Mouse (Mus musculus): ENCODE results near the gene Slc28a1.

Slc28a1 gene

GRCm38 (mm10) chr7:81114555-81114954 is at the start of gene Slc28a1:
TSS of gene Slc28a1 (plus strand) at chr7:81114799.
- DNase-seq = no peak

DNA sequence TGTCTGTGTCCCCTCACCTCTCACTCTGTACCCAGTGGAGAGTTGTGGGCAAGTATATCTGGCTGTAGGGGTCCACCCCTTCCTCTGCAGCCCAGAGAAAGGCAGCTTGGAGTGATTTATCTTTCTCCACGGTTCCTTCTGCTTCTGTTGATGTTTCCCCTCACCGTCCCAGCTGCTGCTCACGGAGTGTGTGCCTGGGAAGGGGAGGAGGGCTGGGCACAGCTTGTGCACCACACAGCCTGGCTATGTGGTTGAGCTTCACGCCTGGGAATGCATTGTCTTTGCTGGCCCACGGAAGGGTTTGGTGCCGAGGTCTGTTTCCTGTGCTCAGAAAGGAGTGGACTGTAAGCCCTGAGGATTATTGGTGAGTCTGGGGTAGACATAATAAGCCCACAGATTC is 47.9 kb upstream of the Slc28a1 start:
- no peak for DNase-seq

- peak; percentile 44 to 52 for DNase-seq
These were observed 42.1 kb upstream of the Slc28a1 start for GRCm38 (mm10) chr7:81072463-81072862.

DNA sequence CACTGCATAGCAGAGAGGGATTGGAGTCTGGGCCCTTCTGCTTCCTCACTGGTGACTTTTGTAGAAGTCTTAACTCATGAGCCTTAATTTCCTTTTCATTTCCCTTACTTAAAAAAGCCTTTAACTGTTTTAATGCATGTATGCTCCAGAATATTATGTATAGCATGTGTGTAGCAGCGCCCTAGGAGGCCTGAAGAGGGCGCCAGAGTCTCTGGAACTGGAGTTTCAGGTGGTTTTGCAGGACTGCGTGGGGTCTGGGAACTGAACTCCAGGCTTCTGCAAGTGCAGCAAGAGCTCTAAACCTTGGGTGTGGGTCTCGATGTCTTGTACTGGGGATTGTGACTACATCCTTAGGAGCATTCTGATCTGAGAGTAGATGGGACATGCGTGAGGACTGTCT is 41.3 kb upstream of the Slc28a1 start:
- no peak for DNase-seq

- peak in 1 of 2 experiments; percentile 30 for DNase-seq
These were observed 40.1 kb upstream of the Slc28a1 start for GRCm38 (mm10) chr7:81074546-81074945.

- peak; percentile 43 to 68 for DNase-seq
These were observed 39.3 kb upstream of the Slc28a1 start for GRCm38 (mm10) chr7:81075299-81075698.

DNA sequence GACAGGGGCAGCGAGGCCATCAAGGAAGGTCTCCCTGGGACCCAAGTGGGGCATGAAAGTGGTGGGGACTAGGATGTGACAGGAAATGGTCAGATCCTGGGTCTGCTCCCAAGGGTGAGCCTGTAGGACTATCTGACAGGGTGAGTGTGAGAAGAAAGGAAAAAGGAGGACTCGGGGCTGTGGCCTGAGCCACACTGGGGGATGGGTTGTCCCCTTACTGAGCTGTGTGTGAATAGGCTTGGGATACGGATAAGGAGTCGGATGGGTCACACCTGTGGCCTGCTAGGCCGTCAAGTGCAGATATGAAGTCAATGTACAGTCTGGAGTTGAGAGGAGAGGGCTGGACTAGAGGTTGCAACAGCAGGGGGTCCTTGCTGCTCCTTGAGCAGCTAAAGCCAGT is 38.9 kb upstream of the Slc28a1 start:
- DNase-seq = no peak

GRCm38 (mm10) chr7:81077009-81077408 is 37.6 kb upstream of the Slc28a1 start:
- no peak for DNase-seq

DNA sequence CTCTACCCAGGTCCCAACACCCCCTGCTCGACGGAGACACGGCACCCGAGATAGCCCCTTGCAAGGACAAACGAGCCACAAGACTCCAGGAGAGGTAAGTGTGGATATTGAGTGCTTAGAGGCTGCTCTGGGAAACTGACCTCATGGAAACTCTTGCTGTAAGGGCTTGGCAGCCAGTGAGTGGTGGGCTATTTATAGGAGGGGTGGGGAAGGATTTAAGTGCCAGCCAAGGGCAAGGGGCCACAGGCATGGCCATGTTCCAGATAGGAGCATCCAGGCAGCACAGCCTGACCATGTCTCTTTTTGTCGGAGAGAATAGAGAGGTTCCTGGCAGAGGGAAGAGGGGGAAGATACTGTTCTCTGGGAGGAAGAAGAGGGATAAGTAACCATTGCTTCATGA is 35.9 kb upstream of the Slc28a1 start:
- DNase-seq = no peak

- DNase-seq = no peak
These were observed 21.1 kb upstream of the Slc28a1 start for GRCm38 (mm10) chr7:81093420-81093965.

DNA sequence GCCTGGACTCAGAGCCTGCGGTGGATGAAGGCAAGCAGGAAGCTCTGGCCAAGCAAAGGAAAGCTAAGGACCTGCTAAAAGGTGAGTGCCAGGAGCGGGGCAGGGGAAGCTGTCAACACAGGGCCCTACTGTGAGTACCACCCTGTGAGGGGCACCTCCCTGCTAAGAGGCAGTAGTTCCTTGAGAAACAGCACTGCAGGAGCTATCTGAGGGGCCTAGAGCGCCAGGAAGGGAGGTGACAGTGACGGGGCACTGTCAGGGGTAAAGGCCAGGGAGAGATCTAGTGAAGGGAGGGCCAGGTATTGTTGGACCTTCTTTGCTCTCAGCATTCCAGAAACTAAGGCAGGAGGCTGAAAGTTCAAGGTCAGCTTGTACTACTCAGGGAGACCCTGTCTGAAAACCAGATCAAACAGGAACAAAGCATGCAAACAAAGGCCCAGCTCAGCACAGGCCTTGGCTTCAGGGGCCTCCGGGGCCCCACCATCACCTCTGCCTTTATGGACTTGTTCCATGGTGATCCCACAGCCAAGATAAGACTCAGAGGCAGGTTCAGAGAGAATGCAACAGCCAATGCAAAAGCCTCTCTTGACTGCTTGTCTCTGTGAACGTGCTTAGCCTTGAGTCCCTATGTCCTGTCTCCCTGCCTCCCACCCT is 20.4 kb upstream of the Slc28a1 start:
- no peak for DNase-seq

DNA sequence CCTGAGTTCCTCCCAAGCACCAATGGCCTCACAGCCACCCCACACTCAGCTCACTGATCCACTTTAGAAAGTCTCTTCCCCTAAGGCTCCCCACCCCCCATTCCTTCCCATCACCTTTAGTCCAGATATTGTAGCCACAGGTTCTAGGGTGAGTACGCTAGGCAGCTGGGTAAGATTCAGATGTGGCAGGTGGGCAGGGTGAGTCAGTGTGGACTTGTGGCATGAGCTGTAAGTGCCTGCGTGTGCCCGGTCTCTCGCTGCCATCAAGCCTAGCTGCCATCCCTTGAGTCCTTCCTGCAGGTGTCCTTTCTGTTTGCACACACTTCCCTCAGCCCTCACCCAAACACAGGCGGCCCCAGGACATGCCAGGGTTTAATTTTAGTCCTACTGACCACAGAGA is 14.3 kb upstream of the Slc28a1 start:
- no peak for DNase-seq

DNA sequence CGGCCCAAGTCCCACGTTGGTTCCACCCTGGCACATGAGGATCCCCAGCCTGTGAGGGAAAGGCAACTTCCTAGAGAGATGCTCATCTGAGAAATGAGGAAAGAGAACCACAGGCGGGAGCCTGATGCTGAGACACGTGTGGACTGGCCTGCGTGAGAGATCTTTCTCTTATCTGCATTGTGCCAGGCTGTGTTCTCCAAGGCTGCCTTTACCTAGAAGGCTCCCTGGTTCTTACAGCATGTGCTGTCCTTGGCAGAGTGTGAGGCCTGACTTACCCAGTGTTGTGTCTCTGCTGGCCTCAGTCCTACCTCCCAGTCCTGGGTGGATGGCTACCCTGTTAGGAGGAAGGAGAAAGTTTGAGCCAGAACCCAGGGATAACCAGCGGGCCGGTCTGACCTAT is 11.7 kb upstream of the Slc28a1 start:
- no peak for DNase-seq

GRCm38 (mm10) chr7:81105525-81105924 is 9.1 kb upstream of the Slc28a1 start:
- no peak for DNase-seq

DNA sequence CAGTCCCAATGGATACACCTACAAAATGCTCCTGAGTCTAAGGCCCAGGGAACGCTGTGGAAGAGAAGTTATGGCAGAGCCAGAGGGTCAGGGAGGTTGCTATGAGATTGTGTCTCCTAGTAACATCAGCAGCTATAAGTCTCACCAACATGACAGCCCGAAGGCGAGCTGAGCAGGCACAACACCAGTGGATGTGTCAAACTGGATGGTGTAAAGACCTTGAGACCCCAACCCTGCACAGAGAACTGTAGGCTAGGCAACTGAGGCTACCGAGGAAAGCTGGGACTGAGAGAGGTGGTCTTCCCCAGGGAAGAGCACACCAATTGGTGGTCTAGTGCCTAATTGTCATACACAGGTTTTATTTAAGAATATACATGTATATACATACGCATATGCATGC is 6.4 kb upstream of the Slc28a1 start:
- DNase-seq = no peak

DNA sequence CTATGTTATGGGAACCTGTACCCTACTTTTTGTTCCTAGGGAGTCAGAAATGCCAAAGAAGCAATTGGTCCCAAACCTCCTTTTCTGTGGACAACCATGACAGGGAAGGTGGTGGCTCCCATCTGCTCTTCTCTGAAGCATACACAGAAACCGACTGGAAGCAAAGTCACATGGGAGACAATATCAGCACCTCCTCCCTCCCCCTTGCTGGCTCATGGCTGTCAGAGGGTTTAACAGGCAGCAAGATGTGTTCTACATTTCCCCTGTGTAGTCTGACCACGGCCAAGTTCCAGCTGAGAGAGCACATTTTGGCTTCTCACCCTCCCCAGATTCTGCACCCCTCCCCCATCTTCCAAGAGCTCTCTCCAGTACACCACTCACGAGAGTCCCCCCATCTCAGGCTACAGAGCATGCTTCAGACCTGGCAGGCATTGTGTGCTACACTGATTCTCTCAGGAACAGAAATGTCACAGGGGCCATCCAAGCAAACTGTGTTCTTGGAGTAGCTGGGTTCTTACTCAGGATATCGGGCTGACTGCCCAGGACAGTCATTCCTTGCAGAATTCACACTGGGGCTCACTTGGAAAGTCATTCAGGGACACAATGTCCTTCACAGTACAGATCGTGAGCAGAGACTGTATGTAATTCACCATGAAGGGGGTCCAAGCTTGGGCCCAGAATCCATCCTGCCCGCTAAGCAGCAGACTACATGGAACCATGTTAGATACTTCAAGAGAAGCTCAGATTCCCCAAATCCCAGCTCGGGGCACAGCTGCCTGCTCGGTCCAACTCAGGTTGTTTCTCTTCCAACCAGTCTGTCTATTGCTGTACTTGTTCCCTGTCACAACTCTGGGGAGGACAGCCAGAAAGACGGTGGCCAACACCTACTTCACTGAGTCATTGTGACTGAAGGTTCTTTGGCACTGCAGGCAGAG is 4.6 kb upstream of the Slc28a1 start:
- DNase-seq = peak; percentile 18 to 55

- DNase-seq = no peak
These were observed 3.8 kb upstream of the Slc28a1 start for GRCm38 (mm10) chr7:81110791-81111190.

DNA sequence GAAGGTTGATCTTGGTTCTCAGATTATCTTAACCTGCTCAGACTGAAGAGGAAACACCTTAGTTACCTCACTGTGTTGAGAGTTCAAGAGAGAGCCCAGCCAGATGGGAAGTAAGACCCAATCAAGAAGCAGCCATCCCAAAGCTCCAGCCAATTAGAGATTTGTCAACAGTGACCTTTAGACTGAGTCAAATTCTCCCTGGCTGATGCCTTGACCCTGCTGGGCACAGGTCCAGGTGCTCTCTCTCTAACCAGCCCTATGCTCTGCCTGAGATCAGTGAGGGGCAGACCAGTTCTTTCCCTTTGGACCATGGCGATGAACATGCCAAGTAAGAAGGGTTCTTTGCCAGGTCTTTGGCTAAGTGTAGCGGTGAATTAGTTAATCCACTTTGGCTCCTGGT is 2.9 kb upstream of the Slc28a1 start:
- no peak for DNase-seq

- peak in 1 of 2 experiments; percentile 42 for DNase-seq
These were observed 1.8 kb upstream of the Slc28a1 start for GRCm38 (mm10) chr7:81112686-81113360.

DNA sequence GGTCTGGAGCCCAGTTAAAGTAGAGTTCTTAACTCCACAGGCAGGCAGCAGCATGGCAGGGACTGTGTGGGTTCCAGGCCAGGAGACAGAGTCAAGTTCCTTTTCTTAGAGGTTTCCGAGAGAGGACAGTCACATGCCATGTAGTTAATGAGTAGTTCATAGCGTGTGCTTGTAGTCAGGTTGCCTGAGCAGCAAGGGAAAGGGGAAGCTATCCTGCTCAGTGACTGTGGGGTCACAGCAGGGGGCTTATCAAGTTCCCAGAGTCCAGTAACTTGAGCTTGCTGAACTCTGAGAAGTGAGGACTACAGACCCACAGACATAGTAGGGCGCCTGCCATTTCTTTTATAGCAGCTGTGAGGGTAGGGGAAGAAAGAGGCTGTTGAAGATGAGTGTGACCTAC is 6.5 kb downstream of the Slc28a1 start:
- DNase-seq = no peak

GRCm38 (mm10) chr7:81122808-81123207 is 8.2 kb downstream of the Slc28a1 start:
- DNase-seq = no peak

GRCm38 (mm10) chr7:81123553-81123952 is 9.0 kb downstream of the Slc28a1 start:
- DNase-seq = no peak

DNA sequence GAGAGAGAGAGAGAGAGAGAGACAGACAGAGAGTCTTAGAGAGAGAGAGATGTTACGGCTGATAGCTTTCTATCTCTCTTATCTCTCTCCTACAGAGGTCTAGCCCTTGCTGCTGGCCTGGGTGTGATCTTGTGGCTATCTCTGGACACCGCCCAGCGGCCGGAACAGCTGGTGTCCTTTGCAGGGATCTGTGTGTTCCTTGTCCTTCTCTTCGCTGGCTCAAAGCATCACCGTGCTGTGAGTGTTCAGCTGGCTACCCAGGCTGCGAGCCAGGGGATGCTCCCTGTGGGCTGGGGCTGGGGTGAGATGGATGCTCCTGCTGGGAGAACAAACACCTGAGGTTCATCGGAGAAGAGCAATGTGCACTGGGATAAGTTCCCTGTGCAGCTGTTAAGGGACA is 10.2 kb downstream of the Slc28a1 start:
- no peak for DNase-seq
